In the genomic region with DNA sequence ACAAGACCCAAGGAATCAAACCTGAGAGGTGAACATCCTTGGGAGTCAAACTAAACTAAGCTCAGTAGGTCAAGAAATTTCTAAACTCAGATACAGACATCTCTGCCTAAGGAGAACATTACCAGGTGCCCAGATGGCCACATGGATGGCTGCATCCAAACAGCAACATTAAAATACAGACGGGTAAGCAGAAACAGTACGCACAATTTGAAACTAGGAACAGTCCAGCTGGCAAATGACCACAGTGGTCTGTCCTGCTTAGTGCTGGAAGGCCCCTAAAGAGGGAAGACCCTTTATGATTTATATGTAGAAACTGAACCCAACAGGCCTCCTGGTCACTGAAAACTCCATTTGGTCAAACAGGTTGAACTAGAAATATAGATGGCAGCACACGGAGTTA, we compare ENCODE assay signal across 12 mouse cellular contexts.
"Had no signal": no experiment of that assay in that cellular context is flagged by ENCODE, and none has a peak within 500 bp of the region (broad histone marks: within the 10 kb centered on the region; RNA-seq: fewer than 3 reads in every experiment).

No protein-coding gene starts in this region.

- DNase-seq: lung, adult 18-20 months; lung, embryonic 14.5 days; lung, postnatal 10 days; lung, postnatal 4 days; midbrain, embryonic 14.5 days; right cerebral cortex, adult 18-20 months; right cerebral cortex, postnatal 25 days; right cerebral cortex, postnatal 4 days; spleen, adult 18-20 months; thymus, adult 2 months; thymus, postnatal 25 days; thymus, postnatal 4 days had no signal
